Mouse (Mus musculus): ENCODE data around the gene Mymx. TPM values are rescaled to one million over a fixed set of nuclear protein-coding genes. Genes with fewer than 3 reads are reported as not detected.

Mymx gene
- polyA plus RNA-seq, 1 experiment = 576 TPM

DNA sequence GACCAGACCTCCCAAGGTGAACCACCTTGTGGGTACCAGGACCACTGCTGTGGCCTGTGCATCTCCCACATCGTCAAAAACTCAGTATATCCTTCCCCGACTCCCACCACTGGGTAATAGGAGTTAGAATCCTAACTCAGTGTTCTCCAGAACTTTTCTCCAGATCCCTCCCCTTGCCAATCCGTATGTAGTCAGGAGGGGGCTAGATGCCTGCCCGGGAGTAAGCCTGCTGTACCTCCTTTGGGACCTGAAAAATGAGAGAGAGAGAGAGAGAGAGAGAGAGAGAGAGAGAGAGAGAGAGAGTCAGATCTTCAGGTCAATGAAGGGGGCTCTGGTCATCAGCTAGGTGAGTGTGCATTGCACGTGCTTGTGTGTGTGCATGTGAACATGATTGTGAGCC lies 32.1 kb upstream of the Mymx start:
- H3K27me3 ChIP-seq (ENCODE audit: control insufficient read depth, insufficient read depth, insufficient read length) = no peaks in the 10 kb centered on the region
- no peak for TF ChIP-seq TCF12 (IDR thresholded peaks at IDR 0.05; ENCODE audit: insufficient read depth, poor library complexity, severe bottlenecking)
- no peak for TF ChIP-seq CEBPB (IDR thresholded peaks at IDR 0.05; ENCODE audit: insufficient read depth, poor library complexity, severe bottlenecking)
- no peak for TF ChIP-seq MYOG (IDR thresholded peaks at IDR 0.05; ENCODE audit: control insufficient read depth in 1 of 3, insufficient read depth in 1 of 3, insufficient read length in 2 of 3, low read depth in 2 of 3)
- TF ChIP-seq SRF (IDR thresholded peaks at IDR 0.05; ENCODE audit: control insufficient read depth, insufficient read length, low read depth) = no peak
- TF ChIP-seq POLR2A (IDR thresholded peaks at IDR 0.05; ENCODE audit: insufficient read length, low read depth) = no peak
- H3K79me2 ChIP-seq (ENCODE audit: control insufficient read depth, insufficient read depth) = no peaks in the 10 kb centered on the region

GRCm38 (mm10) chr17:45631940-45632339 lies 30.0 kb upstream of the Mymx start:
- Histone ChIP-seq H3ac (ENCODE audit: control insufficient read depth, insufficient read length) (no peak overlapping the region), H3K4me2 (ENCODE audit: low read depth) (no peak overlapping the region), H3K4me3 (no peak overlapping the region), H3K79me2 (ENCODE audit: control insufficient read depth, insufficient read depth) (no peaks in the 10 kb centered on the region), H3K36me3 (ENCODE audit: control insufficient read depth, insufficient read depth) (no peaks in the 10 kb centered on the region), H3K27me3 (ENCODE audit: control insufficient read depth, insufficient read depth, insufficient read length) (no peaks in the 10 kb centered on the region)
- TF ChIP-seq REST (IDR thresholded peaks at IDR 0.05; ENCODE audit: insufficient read depth, insufficient read length) (no peak), SRF (IDR thresholded peaks at IDR 0.05; ENCODE audit: control insufficient read depth, insufficient read length, low read depth) (no peak), USF1 (IDR thresholded peaks at IDR 0.05; ENCODE audit: low read depth) (no peak), MYOD1 (IDR thresholded peaks at IDR 0.05; ENCODE audit: control insufficient read depth in 1 of 3, insufficient read length in 2 of 3, low read depth in 2 of 3) (no peak)

More for the DNA sequence above, 32.1 kb upstream of the Mymx start:
- Histone ChIP-seq H3K36me3 (ENCODE audit: control insufficient read depth, insufficient read depth) (no peaks in the 10 kb centered on the region), H3ac (ENCODE audit: control insufficient read depth, insufficient read length) (no peak overlapping the region), H3K4me2 (ENCODE audit: low read depth) (no peak overlapping the region), H3K4me3 (no peak overlapping the region)

DNA sequence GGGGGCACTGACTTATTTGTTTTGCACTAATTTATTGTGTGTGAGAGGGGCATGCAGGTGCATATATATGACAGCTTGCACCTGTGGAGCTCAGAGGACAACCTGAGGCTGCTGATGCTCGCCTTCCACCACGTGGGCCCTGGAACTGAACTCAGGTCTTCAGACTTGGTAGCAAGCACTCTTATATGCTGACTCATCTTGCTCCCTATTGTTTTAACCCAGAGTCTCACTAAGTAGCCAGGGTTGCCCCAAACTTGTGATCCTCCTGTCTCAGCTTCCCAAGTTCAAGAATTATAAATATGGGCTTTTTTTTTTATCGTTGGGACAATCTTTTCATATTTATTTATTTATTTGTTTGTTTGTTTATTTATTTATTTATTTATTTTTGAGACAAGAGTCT lies 29.1 kb upstream of the Mymx start:
- TF ChIP-seq MYOG (IDR thresholded peaks at IDR 0.05; ENCODE audit: control insufficient read depth in 1 of 3, insufficient read depth in 1 of 3, insufficient read length in 2 of 3, low read depth in 2 of 3) (no peak), REST (IDR thresholded peaks at IDR 0.05; ENCODE audit: insufficient read depth, insufficient read length) (no peak), TCF3 (IDR thresholded peaks at IDR 0.05; ENCODE audit: insufficient read length, low read depth) (no peak), USF1 (IDR thresholded peaks at IDR 0.05; ENCODE audit: low read depth) (no peak)
- Histone ChIP-seq H3K27me3 (ENCODE audit: control insufficient read depth, insufficient read depth, insufficient read length) (no peaks in the 10 kb centered on the region), H3K4me2 (ENCODE audit: low read depth) (no peak overlapping the region), H3K36me3 (ENCODE audit: control insufficient read depth, insufficient read depth) (no peaks in the 10 kb centered on the region), H3ac (ENCODE audit: control insufficient read depth, insufficient read length) (no peak overlapping the region), H3K79me2 (ENCODE audit: control insufficient read depth, insufficient read depth) (no peaks in the 10 kb centered on the region), H3K4me3 (peak overlapping the region; percentile 7)

DNA sequence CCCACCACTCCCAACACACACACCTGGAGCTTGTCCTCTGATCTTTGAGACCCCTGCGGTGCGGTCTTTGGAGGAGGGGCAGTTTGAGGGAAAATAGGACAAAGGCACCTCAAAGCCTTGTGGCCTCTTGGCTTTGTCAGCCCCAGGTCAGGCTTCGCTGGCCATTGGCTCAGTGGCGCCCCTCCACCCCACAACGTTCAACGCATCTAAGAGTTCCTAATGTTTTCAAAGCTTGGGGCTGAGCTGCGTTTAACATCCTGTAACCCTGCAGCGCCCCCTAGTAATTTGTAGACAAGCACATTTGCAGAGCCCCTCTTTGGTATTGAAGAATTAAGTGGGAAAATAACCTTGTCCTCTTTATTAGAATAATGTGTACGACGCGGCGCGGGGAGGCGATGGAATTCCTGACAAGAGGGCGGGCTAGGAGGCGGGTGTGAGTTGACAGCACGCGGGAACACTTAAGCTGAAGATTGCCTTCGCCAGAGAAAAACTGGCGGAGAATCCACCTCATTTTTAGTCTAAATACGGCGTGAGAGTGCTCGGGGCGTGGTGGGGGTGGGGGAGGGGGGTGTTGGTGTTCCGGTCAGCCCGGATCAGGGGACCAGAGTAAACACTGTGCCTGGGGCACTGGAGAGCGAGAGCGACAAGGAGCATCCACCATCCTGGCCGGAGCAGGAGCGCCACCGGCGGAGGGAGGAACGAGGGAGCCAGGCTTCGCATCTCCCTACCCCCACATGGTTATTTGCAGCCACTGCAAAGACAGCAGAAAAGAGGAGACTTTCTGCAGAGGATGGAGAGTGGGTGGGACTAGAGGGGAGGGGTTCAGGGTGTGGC lies 28.2 kb upstream of the Mymx start:
- Histone ChIP-seq H3K27me3 (ENCODE audit: control insufficient read depth, insufficient read depth, insufficient read length) (no peaks in the 10 kb centered on the region), H3K36me3 (ENCODE audit: control insufficient read depth, insufficient read depth) (no peaks in the 10 kb centered on the region), H3K4me3 (peak overlapping the region; percentile 7), H3K79me2 (ENCODE audit: control insufficient read depth, insufficient read depth) (no peaks in the 10 kb centered on the region), H3ac (ENCODE audit: control insufficient read depth, insufficient read length) (no peak overlapping the region), H3K4me2 (ENCODE audit: low read depth) (peak overlapping the region; percentile 62)
- no peak for TF ChIP-seq E2F4 (IDR thresholded peaks at IDR 0.05; ENCODE audit: insufficient read depth)

DNA sequence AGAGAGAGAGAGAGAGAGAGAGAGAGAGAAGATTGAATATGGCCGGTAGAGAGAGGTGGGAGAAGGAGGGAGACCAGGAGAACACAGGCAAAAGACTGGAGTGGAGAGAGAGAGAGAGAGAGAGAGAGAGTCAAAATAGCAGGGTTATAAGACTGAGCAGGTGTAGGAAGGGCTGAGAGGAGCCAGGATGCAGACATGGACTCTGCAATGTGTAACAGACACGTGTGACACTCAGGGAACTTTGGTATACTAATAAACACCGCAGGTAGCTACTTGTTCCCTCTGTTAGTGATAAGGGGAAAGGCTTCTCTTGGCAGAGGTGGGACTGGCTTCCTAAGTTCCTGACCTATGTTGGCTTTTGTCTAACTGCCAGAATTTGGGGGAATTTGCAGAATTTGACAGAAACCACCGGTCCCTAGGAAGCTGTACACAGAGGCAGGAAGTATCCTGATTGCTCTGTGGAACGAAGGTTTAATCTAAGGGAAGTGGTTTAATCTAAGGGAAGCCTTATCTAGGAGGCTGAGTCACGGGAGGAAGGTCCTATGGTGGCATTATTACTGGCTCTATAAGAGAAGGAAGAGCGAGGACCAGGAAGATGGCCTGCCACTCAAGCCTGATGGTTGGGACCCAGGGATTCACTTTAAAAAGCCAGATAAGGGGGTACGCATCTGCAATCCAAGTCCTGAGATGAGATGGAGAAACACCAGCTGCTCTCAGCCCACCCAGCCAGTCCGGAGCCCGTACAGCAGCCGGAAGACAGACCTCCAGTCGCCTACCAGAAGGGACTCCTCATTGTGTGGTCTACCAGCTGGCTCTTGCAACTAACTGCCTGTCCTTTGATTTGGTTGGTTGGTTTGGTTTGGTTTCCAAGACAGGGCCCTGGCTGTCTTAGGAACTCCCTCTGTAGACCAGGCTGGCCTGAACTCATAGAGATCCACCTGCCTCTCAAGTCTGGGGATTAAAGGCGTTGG lies 27.3 kb upstream of the Mymx start:
- TF ChIP-seq TCF3 (IDR thresholded peaks at IDR 0.05; ENCODE audit: insufficient read length, low read depth) (no peak), MYOD1 (IDR thresholded peaks at IDR 0.05; ENCODE audit: control insufficient read depth in 1 of 3, insufficient read length in 2 of 3, low read depth in 2 of 3) (peak in 1 of 3 experiments; percentile 7)
- Histone ChIP-seq H3K4me3 (no peak overlapping the region), H3ac (ENCODE audit: control insufficient read depth, insufficient read length) (no peak overlapping the region), H3K79me2 (ENCODE audit: control insufficient read depth, insufficient read depth) (no peaks in the 10 kb centered on the region), H3K27me3 (ENCODE audit: control insufficient read depth, insufficient read depth, insufficient read length) (no peaks in the 10 kb centered on the region), H3K4me2 (ENCODE audit: low read depth) (peak overlapping the region; percentile 62), H3K36me3 (ENCODE audit: control insufficient read depth, insufficient read depth) (no peaks in the 10 kb centered on the region)

DNA sequence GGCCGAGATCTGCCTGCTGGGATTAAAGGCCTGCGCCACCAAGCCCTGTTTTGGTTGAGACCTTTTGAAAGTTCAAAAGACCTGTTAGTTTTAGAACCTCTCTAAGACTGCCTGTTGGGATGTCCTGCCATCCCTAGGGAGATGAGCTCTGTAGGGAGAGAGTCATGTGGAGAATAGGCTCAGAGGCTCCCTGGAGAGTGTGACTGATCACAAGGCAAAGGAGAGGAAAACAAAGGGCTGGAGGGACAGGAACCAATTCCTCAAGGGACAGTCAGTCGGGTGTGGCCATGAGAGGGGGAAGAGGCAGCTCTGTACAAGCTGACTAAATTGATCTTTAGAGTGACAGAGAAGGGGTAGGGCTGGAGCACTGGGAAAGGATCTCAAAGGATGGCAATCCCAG lies 26.3 kb upstream of the Mymx start:
- Histone ChIP-seq H3K4me3 (no peak overlapping the region), H3ac (ENCODE audit: control insufficient read depth, insufficient read length) (no peak overlapping the region), H3K79me2 (ENCODE audit: control insufficient read depth, insufficient read depth) (no peaks in the 10 kb centered on the region), H3K27me3 (ENCODE audit: control insufficient read depth, insufficient read depth, insufficient read length) (no peaks in the 10 kb centered on the region), H3K4me2 (ENCODE audit: low read depth) (no peak overlapping the region), H3K36me3 (ENCODE audit: control insufficient read depth, insufficient read depth) (no peaks in the 10 kb centered on the region)
- TF ChIP-seq MYOG (IDR thresholded peaks at IDR 0.05; ENCODE audit: control insufficient read depth in 1 of 3, insufficient read depth in 1 of 3, insufficient read length in 2 of 3, low read depth in 2 of 3) = peak in 1 of 3 experiments; percentile 10
- TF ChIP-seq USF1 (IDR thresholded peaks at IDR 0.05; ENCODE audit: low read depth) = peak; percentile 32
- TF ChIP-seq E2F4 (IDR thresholded peaks at IDR 0.05; ENCODE audit: insufficient read depth) = no peak
